Mouse (Mus musculus) thymus, postnatal 4 days (tissue): ENCODE results near the gene Rnf207.

ENCODE experiments used
- DNase-seq: peaks from one replicate; pipeline ENCODE4 v3.0.0; 2021

Gene Rnf207

GRCm38 (mm10) chr4:152292102-152292765, 26.6 kb downstream of the Rnf207 start:
- no peak for DNase-seq

GRCm38 (mm10) chr4:152291562-152291961, 27.2 kb downstream of the Rnf207 start, which contains the start of gene Hes3:
TSS of gene Hes3 (minus strand) at chr4:152291662.
- DNase-seq, result no peak

- DNase-seq, result no peak
These were observed 27.8 kb downstream of the Rnf207 start for GRCm38 (mm10) chr4:152290991-152291390.

- no peak for DNase-seq
These were observed 28.4 kb downstream of the Rnf207 start for GRCm38 (mm10) chr4:152290385-152290784.

- DNase-seq, result no peak
These were observed 30.3 kb downstream of the Rnf207 start for GRCm38 (mm10) chr4:152288398-152288945.

GRCm38 (mm10) chr4:152287317-152288120, 31.3 kb downstream of the Rnf207 start:
- no peak for DNase-seq

- peak; percentile 88 for DNase-seq
These were observed 31.9 kb downstream of the Rnf207 start for GRCm38 (mm10) chr4:152286887-152287286.

- no peak for DNase-seq
These were observed 32.6 kb downstream of the Rnf207 start for GRCm38 (mm10) chr4:152286183-152286582.

GRCm38 (mm10) chr4:152285505-152285904, 33.3 kb downstream of the Rnf207 start:
- peak; percentile 70 for DNase-seq

- DNase-seq, result peak; percentile 93
These were observed 35.4 kb downstream of the Rnf207 start for GRCm38 (mm10) chr4:152283186-152283950.

GRCm38 (mm10) chr4:152282721-152283120, 36.1 kb downstream of the Rnf207 start:
- no peak for DNase-seq

GRCm38 (mm10) chr4:152281601-152282000, 37.2 kb downstream of the Rnf207 start:
- DNase-seq, result no peak

- no peak for DNase-seq
These were observed 39.8 kb downstream of the Rnf207 start for GRCm38 (mm10) chr4:152278986-152279385.

GRCm38 (mm10) chr4:152277916-152278315, 40.9 kb downstream of the Rnf207 start:
- no peak for DNase-seq

- no peak for DNase-seq
These were observed 42.1 kb downstream of the Rnf207 start for GRCm38 (mm10) chr4:152276389-152277347.

GRCm38 (mm10) chr4:152274681-152275131, 44.1 kb downstream of the Rnf207 start:
- DNase-seq, result no peak

- DNase-seq, result peak; percentile 47
These were observed 45.1 kb downstream of the Rnf207 start, which contains the start of gene Gpr153 for GRCm38 (mm10) chr4:152273621-152274236. TSS of gene Gpr153 (plus strand) at chr4:152274232.

- DNase-seq, result no peak
These were observed 45.6 kb downstream of the Rnf207 start for GRCm38 (mm10) chr4:152273191-152273590.

- no peak for DNase-seq
These were observed 46.2 kb downstream of the Rnf207 start for GRCm38 (mm10) chr4:152272449-152273049.

- DNase-seq, result no peak
These were observed 46.8 kb downstream of the Rnf207 start for GRCm38 (mm10) chr4:152272006-152272405.

GRCm38 (mm10) chr4:152271334-152271733, 47.5 kb downstream of the Rnf207 start:
- DNase-seq, result no peak
